ENCODE assay signal across 8 mouse cellular contexts in the genomic region with DNA sequence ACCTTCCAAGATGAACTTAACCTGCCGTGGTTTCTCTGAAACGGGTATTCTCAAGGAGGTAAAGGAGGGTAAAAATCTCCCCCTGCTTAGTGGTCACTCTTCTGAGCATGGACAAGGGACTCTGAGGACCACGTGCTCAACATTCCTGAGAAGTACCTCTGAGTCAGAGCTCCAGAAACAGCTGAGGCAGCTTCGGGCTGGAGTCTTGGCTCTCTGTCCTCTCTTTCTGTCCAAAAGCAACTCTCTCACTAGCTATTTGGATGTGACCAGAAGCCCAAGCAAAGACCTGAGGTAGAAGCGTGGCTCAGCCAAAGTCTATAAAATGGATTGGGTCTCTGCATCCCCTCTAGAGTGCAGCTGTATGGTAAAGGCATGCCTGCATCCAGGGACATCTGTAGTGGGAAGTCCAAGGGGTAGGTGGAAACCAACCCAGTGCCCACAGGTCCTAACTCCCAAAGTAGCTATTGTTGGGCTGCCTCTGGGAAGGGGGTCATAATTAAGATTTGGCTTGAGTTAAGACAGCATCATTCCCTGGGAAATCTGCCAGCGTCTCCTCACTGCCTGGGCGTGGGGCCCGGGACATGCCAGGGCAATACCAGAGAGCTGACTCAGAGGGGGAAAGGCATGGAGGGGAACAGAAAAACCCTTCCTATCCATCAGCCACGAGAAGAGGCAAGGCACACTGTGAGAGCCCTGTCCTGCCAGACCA. TPM values are rescaled to one million over a fixed set of nuclear protein-coding genes. Genes with fewer than 3 reads are reported as not detected.
DNase-seq lines count a peak whose midpoint lies in the region; ATAC-seq and TF ChIP-seq lines count a peak whose summit lies in the region.

No protein-coding gene starts in this region.

- WGBS in neural tube, embryonic 15.5 days: 72% methylated on average over 9 of the region's 9 CpGs
- WGBS in forebrain, postnatal 0 days: 37% methylated on average over 9 of the region's 9 CpGs
- 53% methylated on average over 9 of the region's 9 CpGs for WGBS in intestine, embryonic 16.5 days

- no peak for ATAC-seq in neural tube, embryonic 15.5 days (ENCODE audit: low FRiP score)
- peak; percentile 68 for ATAC-seq in forebrain, postnatal 0 days
- ATAC-seq in intestine, embryonic 16.5 days: peak; percentile 54
- no peak for ATAC-seq in megakaryocyte-erythroid progenitor cell, adult 5-6 weeks (replicated peaks; ENCODE audit: low FRiP score, low TSS enrichment, poor library complexity, severe bottlenecking)
- no peak for ATAC-seq in cerebellum, adult (ENCODE audit: insufficient number of reproducible peaks, low FRiP score, low TSS enrichment)

- H3K27me3 ChIP-seq in neural tube, embryonic 15.5 days (replicated peaks): no peaks in the 10 kb centered on the region
- H3K27me3 ChIP-seq in forebrain, postnatal 0 days (ENCODE audit: insufficient read depth, low read length): no peaks in the 10 kb centered on the region
- H3K27me3 ChIP-seq in intestine, embryonic 16.5 days (replicated peaks; ENCODE audit: control insufficient read depth, insufficient read depth, low read length): no peaks in the 10 kb centered on the region

- H3K4me3 ChIP-seq in neural tube, embryonic 15.5 days (replicated peaks): no peak overlapping the region
- H3K4me3 ChIP-seq in forebrain, postnatal 0 days (ENCODE audit: low read depth, low read length): no peak overlapping the region
- H3K4me3 ChIP-seq in intestine, embryonic 16.5 days (ENCODE audit: low read length): no peak overlapping the region

- intact Hi-C loops in left cerebral cortex, postnatal 36 days (cut with DNase I): loop anchor here (10.0 kb wide), 1 partner anchor 310 kb away; no protein-coding TSS in a partner anchor

- H3K9ac ChIP-seq in neural tube, embryonic 15.5 days (replicated peaks): no peak overlapping the region
- H3K9ac ChIP-seq in forebrain, postnatal 0 days: no peak overlapping the region
- no peak overlapping the region for H3K9ac ChIP-seq in intestine, embryonic 16.5 days (ENCODE audit: low read depth, low read length)

- no peaks in the 10 kb centered on the region for H3K36me3 ChIP-seq in neural tube, embryonic 15.5 days
- no peaks in the 10 kb centered on the region for H3K36me3 ChIP-seq in forebrain, postnatal 0 days (ENCODE audit: insufficient read depth)
- no peaks in the 10 kb centered on the region for H3K36me3 ChIP-seq in intestine, embryonic 16.5 days (ENCODE audit: control insufficient read depth, insufficient read depth, low read length)

- H3K4me1 ChIP-seq in neural tube, embryonic 15.5 days: peaks cover 8% of the 10 kb centered on the region
- H3K4me1 ChIP-seq in forebrain, postnatal 0 days (ENCODE audit: insufficient read depth): 0 out of 2 replicates have a peak, but pooled peaks cover 3% of the 10 kb centered on the region
- peaks cover 9% of the 10 kb centered on the region for H3K4me1 ChIP-seq in intestine, embryonic 16.5 days (ENCODE audit: control insufficient read depth, insufficient read depth, low read length)

- DNase-seq in neural tube, embryonic 10.5 days (ENCODE audit: extremely low spot score, low spot score): no peak
- peak; percentile 76 for DNase-seq in forebrain, postnatal 0 days
- DNase-seq in left cerebral cortex, postnatal 36 days (ENCODE audit: low spot score in 2 of 2): peak; percentile 43 to 57
- DNase-seq in right cerebral cortex, postnatal 14 days: peak; percentile 67

- H3K9me3 ChIP-seq in neural tube, embryonic 15.5 days (replicated peaks): no peaks in the 10 kb centered on the region
- no peaks in the 10 kb centered on the region for H3K9me3 ChIP-seq in forebrain, postnatal 0 days (ENCODE audit: low read length)
- H3K9me3 ChIP-seq in intestine, embryonic 16.5 days (ENCODE audit: control insufficient read depth, low read length): no peaks in the 10 kb centered on the region

- H3K27ac ChIP-seq in neural tube, embryonic 15.5 days (replicated peaks): peak overlapping the region; percentile 37; the same call in 1 of the 2 replicates
- no peak overlapping the region for H3K27ac ChIP-seq in forebrain, postnatal 0 days (ENCODE audit: low read depth, low read length)
- peak overlapping the region; percentile 20; the same call in 1 of the 2 replicates for H3K27ac ChIP-seq in intestine, embryonic 16.5 days (ENCODE audit: low read length)

- no peak for TF ChIP-seq CTCF in forebrain, postnatal 0 days (IDR thresholded peaks at IDR 0.05; ENCODE audit: low read depth)

- H3K4me2 ChIP-seq in neural tube, embryonic 15.5 days: no peak overlapping the region
- no peak overlapping the region for H3K4me2 ChIP-seq in forebrain, postnatal 0 days (ENCODE audit: low read depth)
- H3K4me2 ChIP-seq in intestine, embryonic 16.5 days (ENCODE audit: low read depth, low read length): no peak overlapping the region

RNA-seq across cellular contexts. Expression of a gene that starts 11.2 kb away (rescaled TPM):
- polyA plus RNA-seq in neural tube, embryonic 15.5 days (2015; fragmentation: Nextera tagmentation; extraction: Ambion mirVana): 214 and 230 TPM in 2 replicates
- 137 and 145 TPM in 2 replicates for total RNA-seq in forebrain, postnatal 0 days (2014; rRNA removed)
- polyA plus RNA-seq in forebrain, postnatal 0 days (2015; fragmentation: Nextera tagmentation; extraction: Ambion mirVana): 165 and 231 TPM in 2 replicates
- polyA plus RNA-seq in intestine, embryonic 16.5 days (2015; fragmentation: Nextera tagmentation; extraction: Ambion mirVana): 33.6 and 35.8 TPM in 2 replicates
- total RNA-seq in left cerebral cortex, postnatal 36 days (2021): 100 to 1,000 TPM; 322 to 378 TPM
- 7.1 and 30.8 TPM in 2 replicates for total RNA-seq in megakaryocyte-erythroid progenitor cell, adult 5-6 weeks (2014; fragmentation: Nextera tagmentation)
- total RNA-seq in megakaryocyte-erythroid progenitor cell, adult 5-6 weeks (2017): 33.0 and 34.8 TPM in 2 replicates

RNA-seq across cellular contexts. Expression of a gene that starts 31.3 kb away (rescaled TPM):
- 0.83 and 1.1 TPM in 2 replicates for polyA plus RNA-seq in neural tube, embryonic 15.5 days (2015; fragmentation: Nextera tagmentation; extraction: Ambion mirVana)
- 0.62 and 1.1 TPM in 2 replicates for total RNA-seq in forebrain, postnatal 0 days (2014; rRNA removed)
- polyA plus RNA-seq in forebrain, postnatal 0 days (2015; fragmentation: Nextera tagmentation; extraction: Ambion mirVana): 0.23 and 0.44 TPM in 2 replicates
- polyA plus RNA-seq in intestine, embryonic 16.5 days (2015; fragmentation: Nextera tagmentation; extraction: Ambion mirVana): 2.7 and 2.9 TPM in 2 replicates
- 1 to 10 TPM; 6.0 to 8.3 TPM for total RNA-seq in left cerebral cortex, postnatal 36 days (2021)
- total RNA-seq in megakaryocyte-erythroid progenitor cell, adult 5-6 weeks (2014; fragmentation: Nextera tagmentation): not detected in 2 replicates
- total RNA-seq in megakaryocyte-erythroid progenitor cell, adult 5-6 weeks (2017): 0.38 TPM in 1 of 2 replicates, not detected in the other

Comparison
In these comparisons a context has a peak if more than half of its experiments do, and no peak if none do; other contexts are left out.
1. ATAC-seq: peak in forebrain, postnatal 0 days (single experiment) and intestine, embryonic 16.5 days (single experiment); none in neural tube, embryonic 15.5 days (single experiment), megakaryocyte-erythroid progenitor cell, adult 5-6 weeks (single experiment) and cerebellum, adult (single experiment).